Mouse (Mus musculus) hindbrain, embryonic 13.5 days (tissue): ENCODE data around the gene Tmem11. TPM values are rescaled to one million over a fixed set of nuclear protein-coding genes. Genes with fewer than 3 reads are reported as not detected.
A peak's percentile ranks its signal among the peaks of the same experiment; 100 is the strongest.
"Not testable (repeated sequence)": the region's sequence is repeated elsewhere in the genome, so short reads cannot be mapped to it uniquely, and the experiment has no call there.

Experiments used
- ATAC-seq: fragments of 200-750 bp; cut with Nextera tagmentation; 2 replicates; pipeline ENCODE4 v1.8.0; 2017; ENCODE audit warnings: moderate TSS enrichment; ENCODE audit not compliant: low FRiP score
- H3K27ac ChIP-seq: fragments of 300-500 bp; sonication (generic); 2 replicates; pipeline ENCODE4 v1.5.1; 2015; ENCODE audit warnings: inconsistent platforms, mild to moderate bottlenecking, moderate library complexity
- H3K27me3 ChIP-seq: fragments of 300-500 bp; sonication (generic); 2 replicates; pipeline ENCODE4 v1.6.1; 2015; ENCODE audit warnings: mild to moderate bottlenecking, inconsistent platforms
- H3K36me3 ChIP-seq: fragments of 300-500 bp; sonication (generic); 2 replicates; pipeline ENCODE4 v1.6.1; 2015; ENCODE audit warnings: mild to moderate bottlenecking, inconsistent platforms
- H3K4me1 ChIP-seq: fragments of 300-500 bp; sonication (generic); replicated peaks from 2 replicates; pipeline ENCODE4 v1.6.1; 2015; ENCODE audit warnings: inconsistent platforms
- H3K4me2 ChIP-seq: fragments of 300-500 bp; sonication (generic); 2 replicates; pipeline ENCODE4 v1.6.1; 2015; ENCODE audit warnings: inconsistent platforms, mild to moderate bottlenecking, moderate library complexity
- H3K4me3 ChIP-seq: fragments of 300-500 bp; sonication (generic); 2 replicates; pipeline ENCODE4 v1.5.1; 2015; ENCODE audit warnings: mild to moderate bottlenecking, inconsistent platforms
- H3K9ac ChIP-seq: fragments of 300-500 bp; sonication (generic); 2 replicates; pipeline ENCODE4 v1.6.1; 2015; ENCODE audit warnings: mild to moderate bottlenecking, inconsistent platforms
- H3K9me3 ChIP-seq: fragments of 300-500 bp; sonication (generic); 2 replicates; pipeline ENCODE4 v1.6.1; 2016; ENCODE audit warnings: inconsistent platforms
- WGBS: fragments of 180-500 bp; shearing (Covaris S2); methylation state at CpG from one replicate; pipeline ENCODE4 v1.1.7; 2015; 5-methylcytosine and 5-hydroxymethylcytosine counted together
- polyA plus RNA-seq: library from polyadenylated mRNA; unstranded; fragments of >200 nt; fragmentation: Nextera tagmentation; extraction: Ambion mirVana; gene quantifications from 2 replicates; pipeline ENCODE4 v1.2.1, GENCODE M21; 2015

Tmem11 gene
- polyA plus RNA-seq, 1 experiment from 2014 or later = 55.3 TPM

GRCm38 (mm10) chr11:60879423-60879822 is 351 bp upstream of the Tmem11 start:
- Histone ChIP-seq H3K36me3 (no peaks in the 10 kb centered on the region), H3K4me1 (peaks cover 43% of the 10 kb centered on the region), H3K27me3 (no peaks in the 10 kb centered on the region), H3K4me2 (peak overlapping the region; percentile 76), H3K27ac (peak overlapping the region; percentile 93), H3K9me3 (no peaks in the 10 kb centered on the region), H3K9ac (peak overlapping the region; percentile 92), H3K4me3 (peak overlapping the region; percentile 99)
- ATAC-seq = no peak
- WGBS = 2% methylated on average over 11 of the region's 11 CpGs

- Histone ChIP-seq H3K27ac (peak overlapping the region; percentile 92), H3K4me2 (peak overlapping the region; percentile 79), H3K9me3 (no peaks in the 10 kb centered on the region), H3K4me3 (peak overlapping the region; percentile 99), H3K9ac (peak overlapping the region; percentile 92), H3K36me3 (no peaks in the 10 kb centered on the region), H3K4me1 (peaks cover 51% of the 10 kb centered on the region), H3K27me3 (no peaks in the 10 kb centered on the region)
- WGBS = under 1% methylated on average over 30 of the region's 52 CpGs
- ATAC-seq = peak; percentile 78
These were observed 938 bp downstream of the Tmem11 start for GRCm38 (mm10) chr11:60878056-60878612.

- no peaks in the 10 kb centered on the region for H3K27me3 ChIP-seq
- no peak overlapping the region for H3K4me2 ChIP-seq
- no peak overlapping the region for H3K4me3 ChIP-seq
- H3K9ac ChIP-seq = no peak overlapping the region
- no peak for ATAC-seq
- 0 out of 2 replicates have a peak, but pooled peaks cover 7% of the 10 kb centered on the region for H3K36me3 ChIP-seq
- H3K27ac ChIP-seq = no peak overlapping the region
- no peaks in the 10 kb centered on the region for H3K9me3 ChIP-seq
- peaks cover 48% of the 10 kb centered on the region for H3K4me1 ChIP-seq
- WGBS = 89% methylated on average over 6 of the region's 6 CpGs
These were observed 6.0 kb downstream of the Tmem11 start for GRCm38 (mm10) chr11:60873101-60873500.

- Histone ChIP-seq H3K4me3 (no peak overlapping the region), H3K4me1 (peaks cover 44% of the 10 kb centered on the region), H3K27ac (no peak overlapping the region), H3K4me2 (no peak overlapping the region), H3K9ac (no peak overlapping the region), H3K27me3 (no peaks in the 10 kb centered on the region), H3K9me3 (no peaks in the 10 kb centered on the region), H3K36me3 (0 out of 2 replicates have a peak, but pooled peaks cover 7% of the 10 kb centered on the region)
- no peak for ATAC-seq
- WGBS = 88% methylated on average over 4 of the region's 4 CpGs
These were observed 7.7 kb downstream of the Tmem11 start for GRCm38 (mm10) chr11:60871409-60871808.

GRCm38 (mm10) chr11:60869471-60869870 is 9.6 kb downstream of the Tmem11 start:
- not testable (repeated sequence) for ATAC-seq, H3K9ac ChIP-seq, H3K4me2 ChIP-seq, H3K27me3 ChIP-seq, H3K9me3 ChIP-seq, H3K27ac ChIP-seq, H3K4me3 ChIP-seq
- peaks cover 18% of the 10 kb centered on the region for H3K36me3 ChIP-seq
- H3K4me1 ChIP-seq = peaks cover 31% of the 10 kb centered on the region
- 96% methylated on average over 6 of the region's 6 CpGs for WGBS

GRCm38 (mm10) chr11:60867904-60868303 is 11.2 kb downstream of the Tmem11 start:
- H3K36me3 ChIP-seq = peaks cover 33% of the 10 kb centered on the region
- H3K4me1 ChIP-seq = peaks cover 36% of the 10 kb centered on the region
- 53% methylated on average over 8 of the region's 8 CpGs for WGBS
- H3K4me2 ChIP-seq = no peak overlapping the region
- no peaks in the 10 kb centered on the region for H3K27me3 ChIP-seq
- H3K4me3 ChIP-seq = no peak overlapping the region
- H3K9me3 ChIP-seq = no peaks in the 10 kb centered on the region
- no peak for ATAC-seq
- H3K9ac ChIP-seq = no peak overlapping the region
- no peak overlapping the region for H3K27ac ChIP-seq

GRCm38 (mm10) chr11:60867456-60867855 is 11.6 kb downstream of the Tmem11 start:
- H3K4me3 ChIP-seq = no peak overlapping the region
- H3K4me1 ChIP-seq = peaks cover 37% of the 10 kb centered on the region
- no peak for ATAC-seq
- no peaks in the 10 kb centered on the region for H3K27me3 ChIP-seq
- no peak overlapping the region for H3K27ac ChIP-seq
- no peak overlapping the region for H3K9ac ChIP-seq
- H3K4me2 ChIP-seq = no peak overlapping the region
- no peaks in the 10 kb centered on the region for H3K9me3 ChIP-seq
- WGBS = 89% methylated on average over 3 of the region's 3 CpGs
- peaks cover 34% of the 10 kb centered on the region for H3K36me3 ChIP-seq

GRCm38 (mm10) chr11:60866021-60866420 is 13.1 kb downstream of the Tmem11 start:
- Histone ChIP-seq H3K4me3 (no peak overlapping the region), H3K4me1 (peaks cover 33% of the 10 kb centered on the region), H3K9me3 (no peaks in the 10 kb centered on the region), H3K9ac (no peak overlapping the region), H3K27me3 (no peaks in the 10 kb centered on the region), H3K27ac (no peak overlapping the region), H3K36me3 (peaks cover 47% of the 10 kb centered on the region), H3K4me2 (no peak overlapping the region)
- no peak for ATAC-seq
- 87% methylated on average over 2 of the region's 2 CpGs for WGBS

- H3K4me1 ChIP-seq = peaks cover 32% of the 10 kb centered on the region
- no peak overlapping the region for H3K4me3 ChIP-seq
- H3K27ac ChIP-seq = no peak overlapping the region
- no peak overlapping the region for H3K4me2 ChIP-seq
- no peaks in the 10 kb centered on the region for H3K9me3 ChIP-seq
- no peak for ATAC-seq
- peaks cover 47% of the 10 kb centered on the region for H3K36me3 ChIP-seq
- 91% methylated on average over 14 of the region's 14 CpGs for WGBS
- H3K27me3 ChIP-seq = no peaks in the 10 kb centered on the region
- H3K9ac ChIP-seq = no peak overlapping the region
These were observed 14.2 kb downstream of the Tmem11 start for GRCm38 (mm10) chr11:60864916-60865315.

- Histone ChIP-seq H3K9ac (no peak overlapping the region), H3K27me3 (no peaks in the 10 kb centered on the region), H3K9me3 (no peaks in the 10 kb centered on the region), H3K4me3 (no peak overlapping the region), H3K4me1 (peaks cover 32% of the 10 kb centered on the region), H3K27ac (no peak overlapping the region), H3K4me2 (no peak overlapping the region), H3K36me3 (peaks cover 46% of the 10 kb centered on the region)
- 96% methylated on average over 2 of the region's 2 CpGs for WGBS
- no peak for ATAC-seq
These were observed 14.9 kb downstream of the Tmem11 start for GRCm38 (mm10) chr11:60864166-60864565.

GRCm38 (mm10) chr11:60863196-60863595 is 15.9 kb downstream of the Tmem11 start:
- no peak for ATAC-seq
- H3K4me2 ChIP-seq = no peak overlapping the region
- H3K4me1 ChIP-seq = peaks cover 30% of the 10 kb centered on the region
- H3K4me3 ChIP-seq = no peak overlapping the region
- no peak overlapping the region for H3K9ac ChIP-seq
- no peaks in the 10 kb centered on the region for H3K27me3 ChIP-seq
- no peaks in the 10 kb centered on the region for H3K9me3 ChIP-seq
- 88% methylated on average over 4 of the region's 4 CpGs for whole genome bisulfite sequencing
- peaks cover 55% of the 10 kb centered on the region for H3K36me3 ChIP-seq
- no peak overlapping the region for H3K27ac ChIP-seq

- no peak for ATAC-seq
- WGBS = 90% methylated on average over 3 of the region's 3 CpGs
These were observed 17.1 kb downstream of the Tmem11 start for GRCm38 (mm10) chr11:60861993-60862392.

GRCm38 (mm10) chr11:60856587-60856986 is 22.5 kb downstream of the Tmem11 start:
- H3K9me3 ChIP-seq = no peaks in the 10 kb centered on the region
- H3K27me3 ChIP-seq = no peaks in the 10 kb centered on the region
- no peaks in the 10 kb centered on the region for H3K4me1 ChIP-seq
- H3K4me3 ChIP-seq = no peak overlapping the region
- no peak for ATAC-seq
- H3K36me3 ChIP-seq = peaks cover 75% of the 10 kb centered on the region
- H3K27ac ChIP-seq = no peak overlapping the region
- WGBS = 78% methylated on average over 3 of the region's 3 CpGs
- H3K9ac ChIP-seq = no peak overlapping the region
- no peak overlapping the region for H3K4me2 ChIP-seq

More at GRCm38 (mm10) chr11:60861993-60862392, 17.1 kb downstream of the Tmem11 start:
- H3K9ac ChIP-seq = no peak overlapping the region
- H3K4me3 ChIP-seq = no peak overlapping the region
- H3K36me3 ChIP-seq = peaks cover 65% of the 10 kb centered on the region
- H3K9me3 ChIP-seq = no peaks in the 10 kb centered on the region
- H3K4me1 ChIP-seq = peaks cover 24% of the 10 kb centered on the region
- no peaks in the 10 kb centered on the region for H3K27me3 ChIP-seq
- no peak overlapping the region for H3K27ac ChIP-seq
- H3K4me2 ChIP-seq = no peak overlapping the region
